Mouse (Mus musculus) liver, embryonic 16.5 days (tissue): ENCODE data around the gene Gap43. TPM values are rescaled to one million over a fixed set of nuclear protein-coding genes. Genes with fewer than 3 reads are reported as not detected.

Experiments
- ATAC-seq: fragments of 200-750 bp; cut with Nextera tagmentation; 2 replicates; pipeline ENCODE4 v1.8.0; 2017; ENCODE audit warnings: low read depth, mild to moderate bottlenecking, moderate number of reproducible peaks, moderate library complexity
- H3K27ac ChIP-seq: fragments of 300-500 bp; sonication (generic); 2 replicates; pipeline ENCODE4 v1.5.1; 2014; ENCODE audit warnings: mild to moderate bottlenecking, low read length
- H3K27me3 ChIP-seq: fragments of 300-500 bp; sonication (generic); 2 replicates; pipeline ENCODE4 v1.6.1; 2014; ENCODE audit warnings: low read depth, low read length, mixed read lengths; ENCODE audit not compliant: control insufficient read depth, insufficient read depth
- H3K36me3 ChIP-seq: fragments of 300-500 bp; sonication (generic); 2 replicates; pipeline ENCODE4 v1.6.1; 2014; ENCODE audit warnings: mild to moderate bottlenecking; ENCODE audit not compliant: control insufficient read depth, insufficient read depth
- H3K4me1 ChIP-seq: fragments of 300-500 bp; sonication (generic); 2 replicates; pipeline ENCODE4 v1.6.1; 2014; ENCODE audit warnings: low read depth, low read length, mixed read lengths; ENCODE audit not compliant: control insufficient read depth
- H3K4me2 ChIP-seq: fragments of 300-500 bp; sonication (generic); 2 replicates; pipeline ENCODE4 v1.6.1; 2014; ENCODE audit warnings: low read depth, low read length, mixed read lengths
- H3K4me3 ChIP-seq: fragments of 300-500 bp; sonication (generic); 2 replicates; pipeline ENCODE4 v1.5.1; 2014; ENCODE audit warnings: low read depth, mild to moderate bottlenecking, low read length
- H3K9ac ChIP-seq: fragments of 300-500 bp; sonication (generic); 2 replicates; pipeline ENCODE4 v1.6.1; 2014; ENCODE audit warnings: low read depth, low read length
- H3K9me3 ChIP-seq: fragments of 300-500 bp; sonication (generic); replicated peaks from 2 replicates; pipeline ENCODE4 v1.6.1; 2016; ENCODE audit warnings: low read length; ENCODE audit not compliant: control insufficient read depth
- WGBS: fragments of 180-500 bp; shearing (Covaris S2); extraction: QIAGEN DNeasy Blood & Tissue Kit; methylation state at CpG from one replicate; pipeline ENCODE4 v1.1.7; 2014; ENCODE audit not compliant: insufficient replicate concordance; 5-methylcytosine and 5-hydroxymethylcytosine counted together
- polyA plus RNA-seq: library from polyadenylated mRNA; unstranded; fragments of >200 nt; fragmentation: Nextera tagmentation; extraction: Ambion mirVana; gene quantifications from 2 replicates; pipeline ENCODE4 v1.2.1, GENCODE M21; 2015

Gap43 gene
- polyA plus RNA-seq, 1 experiment from 2014 or later, result 2.4 TPM

DNA sequence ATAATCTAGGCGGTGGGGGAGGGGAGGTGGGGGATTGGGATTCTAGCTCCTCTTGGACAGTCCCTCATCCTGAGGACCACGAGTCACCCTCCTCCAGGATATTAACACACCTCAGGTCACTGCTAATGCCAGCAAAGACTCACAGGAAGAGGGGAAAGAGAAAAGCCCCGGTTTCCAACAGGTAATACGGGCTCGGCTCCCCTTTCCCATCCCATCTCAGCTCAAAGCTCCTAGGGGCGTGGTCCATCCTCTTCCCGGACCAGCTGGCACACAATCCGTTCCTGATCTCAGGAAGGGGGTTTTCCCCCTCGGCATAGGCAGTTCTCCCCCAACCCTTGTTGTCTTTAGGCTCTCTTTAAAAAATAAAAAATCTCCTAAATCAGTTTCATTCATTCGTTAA is 939 bp downstream of the Gap43 start:
- H3K4me3 ChIP-seq, result 0 out of 2 replicates have a peak overlapping the region, but pooled peaks have one; percentile 8
- H3K9me3 ChIP-seq, result no peaks in the 10 kb centered on the region
- H3K27ac ChIP-seq, result no peak overlapping the region
- H3K4me2 ChIP-seq, result peak overlapping the region; percentile 17; the same call in 1 of the 2 replicates
- H3K36me3 ChIP-seq, result no peaks in the 10 kb centered on the region
- 3% methylated on average over 10 of the region's 10 CpGs for WGBS
- H3K27me3 ChIP-seq, result peaks cover 6% of the 10 kb centered on the region; the same call in 1 of the 2 replicates
- H3K9ac ChIP-seq, result no peak overlapping the region
- ATAC-seq, result no peak
- H3K4me1 ChIP-seq, result no peaks in the 10 kb centered on the region

DNA sequence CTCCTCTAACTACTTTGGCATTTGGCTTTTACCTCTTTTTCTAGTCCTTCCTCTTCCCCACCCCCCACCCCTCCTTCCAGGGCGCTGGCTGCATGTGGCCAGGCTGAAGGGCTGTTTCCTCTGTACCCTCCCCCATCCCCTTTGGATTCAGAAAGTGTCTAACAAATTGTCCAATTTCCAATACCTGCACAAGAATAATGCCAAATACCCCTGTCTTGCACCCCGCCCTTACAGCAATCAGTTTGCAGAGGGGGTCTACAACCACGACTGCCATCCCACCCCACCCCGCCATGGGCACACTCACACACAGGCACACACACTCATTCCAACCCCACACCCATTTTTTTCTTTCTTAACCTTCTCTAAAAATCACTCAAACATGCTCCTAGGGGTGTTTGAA is 1.5 kb downstream of the Gap43 start:
- no peak overlapping the region for H3K9ac ChIP-seq
- H3K9me3 ChIP-seq, result no peaks in the 10 kb centered on the region
- 3% methylated on average over 4 of the region's 4 CpGs for WGBS
- H3K4me1 ChIP-seq, result no peaks in the 10 kb centered on the region
- H3K27ac ChIP-seq, result no peak overlapping the region
- no peaks in the 10 kb centered on the region for H3K36me3 ChIP-seq
- H3K4me3 ChIP-seq, result no peak overlapping the region
- H3K27me3 ChIP-seq, result peaks cover 6% of the 10 kb centered on the region; the same call in 1 of the 2 replicates
- H3K4me2 ChIP-seq, result no peak overlapping the region
- ATAC-seq, result no peak

DNA sequence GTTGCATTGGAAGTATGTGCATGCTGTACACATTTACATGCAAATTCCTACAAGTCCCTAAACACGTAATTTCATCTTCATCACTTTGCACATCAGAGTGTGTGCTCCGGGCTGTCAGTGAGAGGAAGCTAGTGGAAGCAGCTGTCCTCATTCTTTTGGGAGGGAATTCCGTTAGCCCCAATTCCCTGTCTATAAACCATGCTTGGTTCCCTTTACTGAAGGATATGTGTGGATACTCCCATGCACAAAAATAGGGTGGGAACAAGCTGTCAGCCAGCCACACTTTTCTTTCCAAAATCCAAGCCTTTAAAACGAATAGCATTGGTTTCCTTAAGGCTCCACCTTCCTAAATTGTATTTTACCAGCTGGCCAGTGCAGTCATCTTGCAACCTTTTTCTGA is 2.1 kb downstream of the Gap43 start:
- Histone ChIP-seq H3K36me3 (no peaks in the 10 kb centered on the region), H3K9ac (no peak overlapping the region), H3K4me1 (no peaks in the 10 kb centered on the region), H3K4me2 (no peak overlapping the region), H3K27ac (no peak overlapping the region), H3K4me3 (no peak overlapping the region), H3K27me3 (peaks cover 6% of the 10 kb centered on the region; the same call in 1 of the 2 replicates), H3K9me3 (no peaks in the 10 kb centered on the region)
- no peak for ATAC-seq
- whole genome bisulfite sequencing, result 14% methylated on average over 4 of the region's 4 CpGs

DNA sequence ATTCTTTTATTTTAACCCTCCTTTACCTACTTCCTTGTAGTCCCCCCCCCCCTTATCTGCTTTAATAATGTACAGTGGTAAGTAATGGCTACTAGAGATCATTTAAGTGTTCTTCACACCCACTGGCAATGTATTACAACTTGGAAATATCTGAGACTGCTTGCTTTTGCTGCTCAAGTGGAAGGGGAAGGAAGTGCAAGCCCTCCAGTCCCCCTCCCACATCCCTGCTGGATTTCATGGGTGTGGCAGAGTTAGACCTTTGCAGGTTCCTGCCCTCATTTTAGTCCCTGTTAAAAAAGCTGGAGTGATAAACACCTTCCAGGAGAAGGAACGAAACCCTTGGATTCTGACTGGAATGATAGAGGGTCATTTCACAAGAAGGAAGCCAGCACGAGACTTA is 2.8 kb downstream of the Gap43 start:
- no peak for ATAC-seq
- Histone ChIP-seq H3K9me3 (no peaks in the 10 kb centered on the region), H3K27me3 (peaks cover 6% of the 10 kb centered on the region; the same call in 1 of the 2 replicates), H3K4me3 (no peak overlapping the region), H3K27ac (no peak overlapping the region), H3K36me3 (no peaks in the 10 kb centered on the region), H3K4me2 (no peak overlapping the region), H3K4me1 (no peaks in the 10 kb centered on the region), H3K9ac (no peak overlapping the region)
- 15% methylated on average over 2 of the region's 2 CpGs for whole genome bisulfite sequencing

DNA sequence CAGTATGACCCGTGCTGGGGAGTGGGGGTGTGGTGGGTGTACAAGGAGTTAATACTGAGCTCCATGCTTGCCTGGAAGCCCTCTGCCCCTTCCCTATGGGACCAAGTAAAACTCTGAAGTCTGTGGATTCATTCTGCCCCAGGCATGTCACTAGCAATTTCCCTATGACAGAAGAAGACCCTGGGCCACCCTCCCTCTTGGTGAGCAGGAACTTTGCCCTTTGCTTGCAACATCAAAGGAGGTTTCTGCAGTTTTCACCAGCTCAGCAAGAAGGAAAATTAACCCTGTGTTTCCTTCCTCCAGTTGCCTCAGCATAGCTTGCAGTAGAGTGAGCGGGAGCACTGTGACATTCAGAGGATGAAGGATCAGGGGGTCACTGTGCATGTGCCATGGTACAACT is 3.8 kb downstream of the Gap43 start:
- ATAC-seq, result no peak
- H3K4me2 ChIP-seq, result no peak overlapping the region
- no peaks in the 10 kb centered on the region for H3K36me3 ChIP-seq
- H3K27me3 ChIP-seq, result peaks cover 6% of the 10 kb centered on the region; the same call in 1 of the 2 replicates
- H3K4me3 ChIP-seq, result no peak overlapping the region
- no peak overlapping the region for H3K27ac ChIP-seq
- H3K4me1 ChIP-seq, result no peaks in the 10 kb centered on the region
- WGBS, result 18% methylated on average over 2 of the region's 2 CpGs
- no peaks in the 10 kb centered on the region for H3K9me3 ChIP-seq
- no peak overlapping the region for H3K9ac ChIP-seq

- no peaks in the 10 kb centered on the region for H3K27me3 ChIP-seq
- ATAC-seq, result no peak
- H3K4me1 ChIP-seq, result no peaks in the 10 kb centered on the region
- H3K36me3 ChIP-seq, result no peaks in the 10 kb centered on the region
- WGBS, result 26% methylated on average over 4 of the region's 4 CpGs
- no peak overlapping the region for H3K27ac ChIP-seq
- no peak overlapping the region for H3K4me2 ChIP-seq
- H3K9me3 ChIP-seq, result no peaks in the 10 kb centered on the region
- no peak overlapping the region for H3K9ac ChIP-seq
- H3K4me3 ChIP-seq, result no peak overlapping the region
Observed at GRCm38 (mm10) chr16:42332321-42332720, 8.1 kb downstream of the Gap43 start.

- Histone ChIP-seq H3K4me2 (no peak overlapping the region), H3K9ac (no peak overlapping the region), H3K4me1 (no peaks in the 10 kb centered on the region), H3K27me3 (no peaks in the 10 kb centered on the region), H3K9me3 (no peaks in the 10 kb centered on the region), H3K27ac (no peak overlapping the region), H3K36me3 (no peaks in the 10 kb centered on the region), H3K4me3 (no peak overlapping the region)
- WGBS, result 33% methylated on average over 2 of the region's 2 CpGs
- ATAC-seq, result no peak
Observed at GRCm38 (mm10) chr16:42326191-42326590, 14.3 kb downstream of the Gap43 start.

DNA sequence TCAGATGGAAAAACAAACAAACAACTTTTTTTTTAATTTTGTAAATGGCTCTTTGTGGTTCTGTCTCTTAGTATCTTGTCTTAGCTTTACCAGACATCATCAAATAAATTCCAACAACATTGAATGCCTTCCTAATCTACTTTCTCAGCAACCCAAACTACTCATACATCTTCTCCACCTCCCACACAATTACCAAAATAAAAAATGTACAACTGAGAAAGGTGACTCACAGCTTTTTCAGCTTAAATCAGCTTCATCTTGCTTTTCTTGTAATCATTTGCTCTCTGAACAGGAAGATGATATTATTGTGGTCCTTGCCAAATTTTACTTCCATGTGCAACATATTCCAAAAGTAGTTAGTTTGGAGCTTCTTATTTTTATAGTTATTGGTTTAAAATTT is 14.9 kb downstream of the Gap43 start:
- no peaks in the 10 kb centered on the region for H3K27me3 ChIP-seq
- no peak overlapping the region for H3K4me3 ChIP-seq
- ATAC-seq, result no peak
- no peaks in the 10 kb centered on the region for H3K4me1 ChIP-seq
- H3K27ac ChIP-seq, result no peak overlapping the region
- H3K4me2 ChIP-seq, result no peak overlapping the region
- H3K36me3 ChIP-seq, result no peaks in the 10 kb centered on the region
- H3K9me3 ChIP-seq, result no peaks in the 10 kb centered on the region
- H3K9ac ChIP-seq, result no peak overlapping the region

DNA sequence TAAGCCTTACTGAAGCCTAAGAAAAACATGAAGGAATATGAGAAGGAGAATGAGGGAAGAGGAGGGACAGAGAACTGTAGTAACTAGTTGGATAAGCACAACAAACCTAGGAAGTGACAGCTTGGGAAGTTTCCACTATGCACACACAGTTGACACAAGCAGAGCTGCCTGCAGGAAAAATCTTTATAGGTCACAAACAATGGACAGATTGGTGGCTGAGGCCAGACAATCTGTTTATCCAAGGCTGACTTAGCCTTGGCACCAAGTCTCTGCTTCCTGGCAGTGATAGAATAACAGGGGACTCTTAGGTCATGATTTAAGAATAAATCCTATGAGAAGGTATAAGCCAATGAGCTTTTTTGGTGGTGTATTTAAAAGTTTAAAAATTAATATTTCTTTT is 20.6 kb downstream of the Gap43 start:
- no peaks in the 10 kb centered on the region for H3K4me1 ChIP-seq
- ATAC-seq, result no peak

GRCm38 (mm10) chr16:42319365-42319764 is 21.1 kb downstream of the Gap43 start:
- Histone ChIP-seq H3K4me1 (no peaks in the 10 kb centered on the region), H3K4me2 (no peak overlapping the region), H3K27ac (no peak overlapping the region), H3K27me3 (no peaks in the 10 kb centered on the region), H3K9ac (no peak overlapping the region), H3K9me3 (no peaks in the 10 kb centered on the region), H3K4me3 (no peak overlapping the region), H3K36me3 (no peaks in the 10 kb centered on the region)
- ATAC-seq, result no peak
- 56% methylated on average over 5 of the region's 5 CpGs for WGBS

More for the DNA sequence above, 20.6 kb downstream of the Gap43 start:
- H3K4me2 ChIP-seq, result no peak overlapping the region
- no peak overlapping the region for H3K9ac ChIP-seq
- no peak overlapping the region for H3K4me3 ChIP-seq
- H3K27me3 ChIP-seq, result no peaks in the 10 kb centered on the region
- no peaks in the 10 kb centered on the region for H3K9me3 ChIP-seq
- no peak overlapping the region for H3K27ac ChIP-seq
- H3K36me3 ChIP-seq, result no peaks in the 10 kb centered on the region
